8 mouse cellular contexts compared by ENCODE assay signal in the genomic region with DNA sequence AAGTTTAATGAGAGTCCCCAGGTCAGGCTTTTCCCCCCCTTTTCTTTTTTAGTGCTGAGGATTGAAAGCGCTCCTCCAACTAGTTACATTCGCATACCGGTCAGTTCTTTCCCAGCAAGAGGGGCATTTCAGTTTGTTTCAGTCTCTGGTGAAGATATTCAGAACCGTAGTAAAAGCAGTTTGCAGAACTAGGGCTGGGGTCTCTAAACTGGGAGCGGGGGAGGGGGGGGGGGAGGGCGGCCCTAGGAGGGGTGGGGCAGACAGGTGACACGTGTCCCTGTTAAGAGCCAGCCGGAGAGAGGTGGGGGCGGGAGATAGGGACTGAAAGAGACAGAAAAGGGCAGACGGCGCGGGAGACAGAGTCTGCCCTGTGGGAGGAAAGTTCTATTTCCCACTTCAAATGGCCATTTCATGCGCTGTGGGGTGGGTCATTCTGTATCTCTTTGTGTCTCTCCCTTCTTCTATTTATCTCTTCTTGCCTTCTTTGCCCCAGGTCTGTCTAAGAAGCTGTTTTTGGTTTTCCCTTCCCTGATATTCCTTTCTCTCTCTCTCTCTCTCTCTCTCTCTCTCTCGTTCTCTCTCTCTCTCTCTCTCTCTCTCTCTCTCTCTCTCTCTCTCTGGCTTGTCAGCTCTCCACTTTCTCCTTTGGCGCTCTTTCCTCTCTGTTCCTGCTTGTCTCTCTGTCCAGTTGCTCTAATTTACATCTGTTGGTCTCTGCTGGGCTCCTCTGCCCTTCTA. TPM values are rescaled to one million over a fixed set of nuclear protein-coding genes. Genes with fewer than 3 reads are reported as not detected.
DNase-seq lines count a peak whose midpoint lies in the region; ATAC-seq and TF ChIP-seq lines count a peak whose summit lies in the region.

A gene (plus strand): TSS at position 51 of the 738 bp plus-strand sequence.

- no peak within 1 kb of the TSS for H3K27ac ChIP-seq in kidney, postnatal 0 days
- H3K27ac ChIP-seq in embryonic facial prominence, embryonic 12.5 days: no peak within 1 kb of the TSS
- no peak within 1 kb of the TSS for H3K27ac ChIP-seq in hindbrain, embryonic 12.5 days

- no peak for TF ChIP-seq CTCF in kidney, postnatal 0 days (IDR thresholded peaks at IDR 0.05; ENCODE audit: low read depth)

- ATAC-seq in kidney, postnatal 0 days (replicated peaks; ENCODE audit: low FRiP score, low read depth): no peak
- no peak for ATAC-seq in embryonic facial prominence, embryonic 12.5 days (ENCODE audit: insufficient number of reproducible peaks, insufficient read depth, low FRiP score, low TSS enrichment)
- ATAC-seq in hindbrain, embryonic 12.5 days (ENCODE audit: low FRiP score): no peak
- ATAC-seq in megakaryocyte-erythroid progenitor cell, adult 5-6 weeks (replicated peaks; ENCODE audit: low FRiP score, low TSS enrichment, poor library complexity, severe bottlenecking): peak; percentile 50; the same call in 1 of the 2 replicates
- no peak for ATAC-seq in cerebellum, adult (ENCODE audit: insufficient number of reproducible peaks, low FRiP score, low TSS enrichment)

- H3K9ac ChIP-seq in kidney, postnatal 0 days (ENCODE audit: low read depth, low read length): no peak within 1 kb of the TSS
- H3K9ac ChIP-seq in embryonic facial prominence, embryonic 12.5 days: no peak within 1 kb of the TSS
- no peak within 1 kb of the TSS for H3K9ac ChIP-seq in hindbrain, embryonic 12.5 days

- no peak within 1 kb of the TSS for H3K4me3 ChIP-seq in kidney, postnatal 0 days (replicated peaks; ENCODE audit: low read depth, low read length)
- no peak within 1 kb of the TSS for H3K4me3 ChIP-seq in embryonic facial prominence, embryonic 12.5 days
- H3K4me3 ChIP-seq in hindbrain, embryonic 12.5 days: peak within 1 kb of the TSS; percentile 10; the same call in 1 of the 2 replicates

- no peak for DNase-seq in kidney, postnatal 0 days (ENCODE audit: low spot score)
- DNase-seq in kidney, postnatal 4 days: no peak
- no peak for DNase-seq in adrenal gland, adult 2 months
- no peak for DNase-seq in retina, embryonic 14.5 days (ENCODE audit: low spot score)

- WGBS in kidney, postnatal 0 days: 25% methylated on average over 13 of the region's 15 CpGs
- 21% methylated on average over 10 of the region's 15 CpGs for WGBS in embryonic facial prominence, embryonic 12.5 days
- WGBS in hindbrain, embryonic 12.5 days: 17% methylated on average over 9 of the region's 15 CpGs

- H3K9me3 ChIP-seq in kidney, postnatal 0 days (replicated peaks; ENCODE audit: low read length): no peaks in the 10 kb centered on the region
- no peaks in the 10 kb centered on the region for H3K9me3 ChIP-seq in embryonic facial prominence, embryonic 12.5 days
- no peaks in the 10 kb centered on the region for H3K9me3 ChIP-seq in hindbrain, embryonic 12.5 days (replicated peaks)

- no peaks in the 10 kb centered on the region for H3K36me3 ChIP-seq in kidney, postnatal 0 days (ENCODE audit: insufficient read depth, low read length)
- no peaks in the 10 kb centered on the region for H3K36me3 ChIP-seq in embryonic facial prominence, embryonic 12.5 days
- no peaks in the 10 kb centered on the region for H3K36me3 ChIP-seq in hindbrain, embryonic 12.5 days

- no peaks in the 10 kb centered on the region for H3K4me1 ChIP-seq in kidney, postnatal 0 days (replicated peaks; ENCODE audit: insufficient read depth, low read length)
- no peaks in the 10 kb centered on the region for H3K4me1 ChIP-seq in embryonic facial prominence, embryonic 12.5 days
- no peaks in the 10 kb centered on the region for H3K4me1 ChIP-seq in hindbrain, embryonic 12.5 days

- H3K4me2 ChIP-seq in kidney, postnatal 0 days (ENCODE audit: low read length): peak within 1 kb of the TSS; percentile 37
- peak within 1 kb of the TSS; percentile 26 for H3K4me2 ChIP-seq in embryonic facial prominence, embryonic 12.5 days (replicated peaks)
- H3K4me2 ChIP-seq in hindbrain, embryonic 12.5 days (replicated peaks): peak within 1 kb of the TSS; percentile 24

- no peaks in the 10 kb centered on the region for H3K27me3 ChIP-seq in kidney, postnatal 0 days (ENCODE audit: insufficient read depth, low read length)
- H3K27me3 ChIP-seq in embryonic facial prominence, embryonic 12.5 days: peaks cover 11% of the 10 kb centered on the region; the same call in 1 of the 2 replicates
- peaks cover 12% of the 10 kb centered on the region; the same call in 1 of the 2 replicates for H3K27me3 ChIP-seq in hindbrain, embryonic 12.5 days

RNA-seq across cellular contexts. Expression of the gene that starts here (rescaled TPM):
- polyA plus RNA-seq in kidney, postnatal 0 days (2015; fragmentation: Nextera tagmentation; extraction: Ambion mirVana): 0.42 and 0.93 TPM in 2 replicates
- 1.4 and 1.5 TPM in 2 replicates for polyA plus RNA-seq in embryonic facial prominence, embryonic 12.5 days (2016; fragmentation: Nextera tagmentation; extraction: Ambion mirVana)
- polyA plus RNA-seq in hindbrain, embryonic 12.5 days (2016; fragmentation: Nextera tagmentation; extraction: Ambion mirVana): 5.5 and 6.1 TPM in 2 replicates
- total RNA-seq in megakaryocyte-erythroid progenitor cell, adult 5-6 weeks (2014; fragmentation: Nextera tagmentation): 97.9 and 114 TPM in 2 replicates
- total RNA-seq in megakaryocyte-erythroid progenitor cell, adult 5-6 weeks (2017): 50.5 and 88.6 TPM in 2 replicates
- total RNA-seq in adrenal gland, adult 2 months (2021): under 1 TPM in 1 of 2 experiments, not detected in 1; 0.32 TPM
- polyA plus RNA-seq in adrenal gland, adult 2 months (2012; rRNA removed): 0.11 TPM in 1 of 2 replicates, not detected in the other

Comparison
In these comparisons a context has a peak if more than half of its experiments do, and no peak if none do; other contexts are left out.
1. RNA of the gene that starts here (total RNA-seq): 50.5 to 114 TPM in megakaryocyte-erythroid progenitor cell, adult 5-6 weeks; 0.32 TPM in adrenal gland, adult 2 months; every median in the first group is over 10 times any median in the second.
2. Peak in every context shown above with its lines, with median percentiles within 50 percentile points of each other: H3K4me2 ChIP-seq.